Mouse (Mus musculus): Measurements from ENCODE around the gene Adcy1.

Adcy1 gene

DNA sequence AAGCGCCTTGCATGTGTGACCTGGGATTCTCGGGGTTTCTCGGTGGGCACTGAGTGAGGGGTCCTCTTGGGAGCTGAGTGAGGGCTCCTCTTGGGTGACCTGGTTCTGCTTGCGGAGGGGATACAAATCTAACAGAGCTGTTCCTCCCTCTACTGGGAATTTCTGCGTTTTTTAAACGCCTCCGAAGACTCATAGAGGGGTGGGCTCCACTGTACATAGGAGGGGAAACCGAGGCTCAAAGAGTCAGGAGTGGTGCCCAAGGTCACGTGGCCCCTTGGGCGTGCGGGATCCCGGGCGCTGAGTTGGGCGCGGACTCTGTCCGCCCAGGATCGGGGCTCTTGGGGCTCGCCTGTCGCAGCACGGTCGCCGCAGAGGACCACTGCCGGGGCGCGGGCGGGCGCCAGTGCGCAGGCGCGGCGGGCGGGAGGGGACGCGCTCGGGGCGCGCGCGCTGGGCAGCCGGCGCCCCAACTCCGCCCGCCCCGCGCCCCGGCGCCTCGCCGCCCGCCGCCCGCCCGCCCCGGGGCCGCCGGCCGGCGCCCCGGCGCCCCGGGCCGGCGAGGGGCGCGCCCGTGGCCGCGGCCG is at the start of gene Adcy1:
Gene Adcy1, plus strand, starts transcription at position 489 of the 584 bp plus-strand sequence.
- DNase-seq (ENCODE audit: low read depth) = no peak

DNA sequence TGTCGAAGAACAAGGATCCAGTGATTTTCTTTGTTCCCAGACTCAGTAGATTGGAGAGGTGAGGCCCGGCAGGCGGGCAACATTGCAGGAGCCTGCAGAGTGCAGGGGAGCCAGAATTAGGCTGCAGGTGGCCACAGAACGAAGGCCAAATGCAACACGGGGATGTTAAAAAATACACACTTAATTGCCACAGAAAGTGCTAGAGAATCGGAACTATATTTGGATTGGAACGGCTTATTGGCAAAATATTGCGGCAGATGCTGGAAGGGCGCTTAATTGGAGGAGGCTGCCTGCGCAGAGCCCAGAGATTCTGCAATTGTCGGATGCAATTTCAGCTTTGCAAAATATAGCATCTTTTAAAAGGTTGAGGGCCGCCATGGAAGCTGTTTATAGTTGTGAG is 46.4 kb upstream of the Adcy1 start:
- no peak for DNase-seq (ENCODE audit: low read depth)

- no peak for DNase-seq (ENCODE audit: low read depth)
Observed at GRCm38 (mm10) chr11:7018078-7018477, 45.2 kb upstream of the Adcy1 start.

GRCm38 (mm10) chr11:7019006-7019525 is 44.2 kb upstream of the Adcy1 start:
- no peak for DNase-seq (ENCODE audit: low read depth)

GRCm38 (mm10) chr11:7033063-7033462 is 30.2 kb upstream of the Adcy1 start:
- DNase-seq (ENCODE audit: low read depth) = no peak

DNA sequence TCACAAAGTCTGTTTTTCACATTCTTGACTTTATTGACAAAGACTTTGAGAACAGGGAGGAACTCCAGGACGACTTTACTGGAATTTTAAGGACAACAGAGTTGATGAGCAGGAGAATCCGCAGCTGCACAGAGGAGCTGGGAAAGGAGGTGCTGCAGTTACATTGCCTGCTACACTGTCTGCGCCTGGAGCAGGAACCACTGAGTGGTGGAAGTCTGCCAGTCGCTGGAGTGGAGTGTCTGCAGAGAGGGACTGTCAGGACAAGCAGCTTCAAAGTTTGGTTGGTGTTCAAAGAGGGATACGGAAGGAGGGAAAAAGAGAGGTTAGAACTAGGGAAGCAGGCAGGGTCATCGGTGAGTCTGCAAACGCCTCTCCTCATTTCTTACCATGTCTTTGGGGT is 23.6 kb upstream of the Adcy1 start:
- DNase-seq (ENCODE audit: low read depth) = no peak

DNA sequence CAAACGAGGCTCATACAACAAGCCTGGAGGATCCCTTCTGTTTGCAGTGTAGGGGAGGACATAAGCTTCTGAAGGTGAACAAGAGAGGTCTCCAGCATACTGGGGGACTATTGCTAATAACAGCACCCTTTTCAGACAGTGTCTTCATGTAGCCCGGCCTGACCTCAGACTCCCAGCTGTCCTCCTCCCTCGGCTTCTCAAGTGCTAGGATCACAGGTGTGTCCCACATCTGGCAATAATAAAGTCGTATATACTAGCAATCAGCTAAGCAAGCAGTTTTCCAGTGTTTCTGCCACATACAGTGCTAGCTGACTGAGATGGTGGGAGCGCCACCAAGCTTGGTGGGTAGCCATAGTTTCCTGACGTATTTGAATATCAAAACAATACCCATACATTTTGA is 22.5 kb upstream of the Adcy1 start:
- no peak for DNase-seq (ENCODE audit: low read depth)

DNA sequence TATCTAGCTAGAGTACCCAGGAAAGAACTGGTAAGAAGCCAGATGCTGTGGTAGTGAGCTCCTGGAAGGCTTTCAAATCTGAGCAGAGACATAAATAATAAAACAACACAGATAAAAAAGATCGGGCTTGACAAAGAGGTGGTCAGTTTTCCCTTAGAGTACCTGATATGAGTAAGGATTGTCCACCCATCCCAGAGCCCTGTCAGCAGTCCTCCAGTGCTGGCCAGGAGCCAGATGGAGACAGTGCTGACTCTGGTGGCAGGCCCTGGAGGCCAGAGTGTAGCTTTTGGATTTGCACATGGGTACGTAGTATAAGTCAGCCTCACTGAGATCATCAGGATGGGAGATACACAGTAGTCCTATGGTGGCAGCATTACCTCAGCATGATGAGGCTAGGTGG is 16.1 kb upstream of the Adcy1 start:
- DNase-seq (ENCODE audit: low read depth) = no peak

GRCm38 (mm10) chr11:7047584-7047983 is 15.7 kb upstream of the Adcy1 start:
- no peak for DNase-seq (ENCODE audit: low read depth)

DNA sequence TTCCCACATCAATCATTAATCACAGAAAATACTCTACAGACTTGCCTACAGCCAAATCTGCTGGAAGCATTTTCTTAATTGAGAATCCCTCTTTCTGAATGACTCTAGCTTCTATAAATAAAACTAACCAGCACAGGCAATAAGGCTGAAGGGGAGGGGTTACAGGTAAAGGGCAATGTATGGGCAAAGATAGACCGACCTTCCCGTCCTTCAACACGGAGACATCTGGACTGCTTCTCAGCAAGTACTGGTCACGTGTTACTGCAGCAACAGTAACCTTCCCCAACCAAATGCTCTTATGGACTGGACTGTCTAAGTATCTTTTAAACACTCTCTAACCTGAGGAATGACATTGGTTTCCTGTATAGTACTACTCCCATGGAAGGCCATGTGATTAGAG is 9.6 kb upstream of the Adcy1 start:
- DNase-seq (ENCODE audit: low read depth) = no peak

- no peak for DNase-seq (ENCODE audit: low read depth)
Observed at GRCm38 (mm10) chr11:7054662-7055265, 8.5 kb upstream of the Adcy1 start.

DNA sequence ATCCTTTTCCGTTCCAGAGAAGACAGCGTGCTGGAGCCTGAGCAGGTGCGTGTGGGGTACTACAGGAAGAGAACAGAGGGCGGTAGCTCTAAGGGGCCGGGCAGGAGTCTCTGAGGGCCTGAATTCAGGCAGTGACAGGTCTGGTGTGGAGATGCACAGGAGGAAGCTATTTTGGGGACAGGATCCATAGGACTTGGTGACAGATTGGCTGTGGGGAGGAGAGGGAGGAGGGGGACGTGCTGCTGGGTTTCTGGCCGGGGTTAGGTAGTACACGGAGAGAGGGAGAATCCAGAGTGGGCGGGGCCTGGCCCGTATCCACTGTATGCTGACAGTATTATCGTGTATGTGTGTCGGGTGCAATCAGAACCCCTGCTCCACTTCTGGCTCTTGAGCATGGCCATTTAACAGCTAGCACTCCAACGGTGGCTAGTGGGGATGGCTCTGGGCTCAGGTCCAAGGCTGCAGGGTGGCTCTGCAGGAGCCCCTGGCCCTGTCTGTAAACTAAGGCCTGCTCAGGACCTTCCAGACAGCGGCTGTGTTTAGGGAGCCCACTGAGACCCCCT is 7.8 kb upstream of the Adcy1 start:
- DNase-seq (ENCODE audit: low read depth) = no peak

DNA sequence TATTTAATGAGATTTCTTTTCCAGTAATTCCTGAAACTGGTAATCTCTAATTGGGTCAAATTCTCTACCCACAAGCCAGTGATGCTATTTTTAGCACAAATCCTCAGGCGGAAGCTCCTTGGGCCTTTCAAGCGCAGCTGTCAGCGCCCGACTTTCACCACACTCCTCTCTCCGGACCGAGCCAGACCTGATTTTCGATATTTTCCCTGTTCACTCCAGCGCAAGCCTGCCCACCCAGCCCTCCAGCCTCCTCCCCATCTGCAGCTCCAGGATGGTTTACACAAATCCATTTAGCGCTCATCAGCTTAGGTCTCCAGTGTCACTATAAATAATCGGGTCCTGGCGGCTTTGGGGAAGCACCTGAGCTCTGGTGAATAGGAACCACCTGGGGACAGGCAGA is 7.2 kb upstream of the Adcy1 start:
- no peak for DNase-seq (ENCODE audit: low read depth)

- no peak for DNase-seq (ENCODE audit: low read depth)
Observed at GRCm38 (mm10) chr11:7057781-7058180, 5.5 kb upstream of the Adcy1 start.

DNA sequence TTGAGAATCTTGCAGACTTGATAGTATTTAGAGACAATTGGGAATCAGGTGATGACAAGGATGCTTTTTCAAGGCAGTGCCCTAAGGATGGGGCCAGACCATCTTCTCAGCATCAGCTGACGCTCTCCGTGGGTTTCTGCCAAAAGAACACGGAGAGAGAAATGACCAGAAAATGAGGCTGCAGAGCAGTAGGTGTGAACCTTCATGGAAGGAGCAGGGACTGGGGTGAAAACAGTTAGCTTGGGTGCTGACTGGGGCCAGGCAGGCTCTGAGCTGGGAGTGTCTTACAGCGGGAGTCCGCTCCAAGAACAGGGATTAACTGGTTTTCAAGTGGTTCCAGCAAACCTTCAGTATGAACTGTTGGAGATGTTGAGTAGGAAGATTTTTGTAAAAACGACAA is 1.3 kb upstream of the Adcy1 start:
- DNase-seq (ENCODE audit: low read depth) = no peak

DNA sequence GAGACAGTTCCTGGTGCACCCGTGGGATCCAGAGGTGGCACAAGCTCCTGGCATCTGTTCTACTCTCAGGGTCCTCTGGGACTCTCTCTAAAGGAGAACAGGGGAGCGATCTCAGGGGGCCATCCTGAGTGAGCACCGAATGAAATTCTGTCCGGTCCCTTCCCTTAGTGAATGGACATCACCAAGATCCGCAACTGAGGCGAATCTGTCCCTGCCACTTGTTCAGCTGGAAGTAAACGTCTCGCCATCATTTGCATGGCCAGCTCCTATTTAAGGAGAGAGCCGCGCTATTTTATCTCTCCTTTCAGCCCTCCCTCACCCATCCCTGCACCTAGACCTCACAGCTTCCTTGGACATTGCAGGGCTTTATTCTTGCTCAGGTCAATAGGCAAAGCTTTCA is 723 bp upstream of the Adcy1 start:
- no peak for DNase-seq (ENCODE audit: low read depth)

GRCm38 (mm10) chr11:7063681-7064267 is 485 bp downstream of the Adcy1 start:
- no peak for DNase-seq (ENCODE audit: low read depth)

GRCm38 (mm10) chr11:7064484-7065185 is 1.3 kb downstream of the Adcy1 start:
- DNase-seq (ENCODE audit: low read depth) = no peak

DNA sequence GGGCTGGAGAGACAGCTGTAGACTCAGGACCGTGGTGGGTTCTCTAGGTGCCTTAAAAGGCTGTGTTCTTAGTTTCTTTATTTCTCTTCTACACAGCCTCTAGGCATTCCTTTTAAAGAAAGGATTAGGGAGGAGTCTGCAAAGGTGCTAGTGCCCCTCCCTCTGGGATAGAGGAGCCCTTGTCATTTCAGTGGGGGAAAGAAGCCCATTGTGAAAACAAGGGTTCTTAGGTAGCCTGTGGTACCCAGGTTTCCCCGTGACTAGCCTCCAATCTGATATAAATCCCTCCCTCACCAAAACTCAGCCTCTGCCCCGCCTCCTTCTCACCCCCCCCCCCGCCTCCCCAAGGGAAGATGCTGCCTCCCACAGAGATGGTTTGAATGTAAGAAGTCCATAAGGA is 2.1 kb downstream of the Adcy1 start:
- no peak for DNase-seq (ENCODE audit: low read depth)

DNA sequence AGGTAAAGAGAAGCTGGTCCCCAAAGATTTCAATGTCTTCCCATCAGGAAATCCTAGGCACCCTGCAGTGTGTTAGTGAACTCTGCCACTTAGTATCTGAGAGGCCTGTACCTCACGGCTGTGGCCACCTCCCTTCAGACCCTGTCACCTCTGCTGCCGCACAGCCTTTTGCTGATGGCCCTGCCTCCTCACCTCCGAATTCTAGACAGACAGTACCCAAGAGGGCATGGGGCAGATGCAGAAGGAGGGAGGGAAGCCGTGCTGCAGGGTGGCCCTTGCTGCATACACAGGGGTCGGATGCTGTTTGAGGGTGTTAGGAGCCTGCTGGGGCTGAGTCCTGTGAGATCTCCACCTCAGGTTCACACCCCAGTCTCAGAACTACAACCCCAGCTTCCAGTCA is 2.6 kb downstream of the Adcy1 start:
- DNase-seq (ENCODE audit: low read depth) = no peak

DNA sequence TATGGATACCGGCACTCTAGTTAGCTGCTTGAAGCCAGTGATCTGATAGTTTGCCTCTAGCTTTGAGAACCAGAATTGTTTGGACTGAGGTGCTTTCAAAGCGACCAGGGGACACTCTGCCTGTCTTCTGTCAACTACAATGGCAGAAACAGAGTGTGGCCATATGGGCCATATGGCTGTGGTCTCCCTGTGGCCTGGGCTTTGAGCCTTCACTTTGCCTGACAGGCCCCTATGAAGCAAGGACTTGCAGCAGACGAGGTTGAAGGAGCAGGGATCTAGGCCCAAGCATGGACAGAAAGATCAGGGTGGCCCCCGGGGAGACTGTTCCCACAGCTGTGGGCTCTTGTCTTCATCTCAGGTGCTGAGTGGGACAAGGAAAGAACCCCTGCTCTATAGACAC is 4.0 kb downstream of the Adcy1 start:
- no peak for DNase-seq (ENCODE audit: low read depth)

- DNase-seq (ENCODE audit: low read depth) = no peak
Observed at GRCm38 (mm10) chr11:7068479-7069235, 5.4 kb downstream of the Adcy1 start.

All from induced T-regulatory cell, adult 2 months (primary cell).